In genomic region chr14:25365226-25365800, GRCm38 (mm10) we compare ENCODE assay signal across 10 mouse cellular contexts.
DNase-seq lines count a peak whose midpoint lies in the region; ATAC-seq and TF ChIP-seq lines count a peak whose summit lies in the region.
"Had no signal": no experiment of that assay in that cellular context is flagged by ENCODE, and none has a peak within 500 bp of the region (broad histone marks: within the 10 kb centered on the region; RNA-seq: fewer than 3 reads in every experiment).

No protein-coding gene starts in this region.

- no peak for TF ChIP-seq CTCF in embryonic fibroblast, embryonic 13.5 days (IDR thresholded peaks at IDR 0.05; ENCODE audit: borderline replicate concordance, insufficient read depth, low read length)

- TF ChIP-seq POLR2A in embryonic fibroblast, embryonic 13.5 days (IDR thresholded peaks at IDR 0.05; ENCODE audit: low read depth, low read length), result no peak

- 0 out of 2 replicates have a peak, but pooled peaks cover under 1% of the 10 kb centered on the region for H3K4me1 ChIP-seq in kidney, embryonic 14.5 days (ENCODE audit: control insufficient read depth, insufficient read depth, low read length)
- H3K4me1 ChIP-seq in embryonic fibroblast, embryonic 13.5 days (ENCODE audit: control insufficient read depth, insufficient read depth, low read length), result peaks cover 11% of the 10 kb centered on the region
- peaks cover 36% of the 10 kb centered on the region for H3K4me1 ChIP-seq in heart, embryonic 13.5 days
- H3K4me1 ChIP-seq in hindbrain, embryonic 12.5 days, result peaks cover 5% of the 10 kb centered on the region
- H3K4me1 ChIP-seq: liver, embryonic 15.5 days had no signal

- DNase-seq in kidney, postnatal 25 days, result no peak
- DNase-seq in lung, postnatal 14 days, result peak; percentile 45
- no peak for DNase-seq in embryo, embryonic 9.5 days (ENCODE audit: extremely low spot score)

- no peak overlapping the region for H3K4me3 ChIP-seq in kidney, embryonic 14.5 days (ENCODE audit: low read length)
- no peak overlapping the region for H3K4me3 ChIP-seq in embryonic fibroblast, embryonic 13.5 days (ENCODE audit: insufficient read depth, low read length)
- H3K4me3 ChIP-seq in heart, embryonic 13.5 days, result no peak overlapping the region
- H3K4me3 ChIP-seq in hindbrain, embryonic 12.5 days, result no peak overlapping the region
- H3K4me3 ChIP-seq: liver, embryonic 15.5 days had no signal

- no peak overlapping the region for H3K4me2 ChIP-seq in kidney, embryonic 14.5 days (replicated peaks; ENCODE audit: low read depth, low read length)
- peak overlapping the region; percentile 4; the same call in 1 of the 2 replicates for H3K4me2 ChIP-seq in heart, embryonic 13.5 days
- no peak overlapping the region for H3K4me2 ChIP-seq in hindbrain, embryonic 12.5 days (replicated peaks)
- H3K4me2 ChIP-seq: liver, embryonic 15.5 days had no signal

- no peaks in the 10 kb centered on the region for H3K36me3 ChIP-seq in kidney, embryonic 14.5 days (ENCODE audit: control insufficient read depth, insufficient read depth, low read length)
- peaks cover 5% of the 10 kb centered on the region for H3K36me3 ChIP-seq in heart, embryonic 13.5 days
- H3K36me3 ChIP-seq in hindbrain, embryonic 12.5 days, result peaks cover 6% of the 10 kb centered on the region; the same call in 1 of the 2 replicates
- H3K36me3 ChIP-seq: liver, embryonic 15.5 days had no signal

- H3K9ac ChIP-seq in kidney, embryonic 14.5 days (ENCODE audit: low read depth, low read length), result no peak overlapping the region
- H3K9ac ChIP-seq in heart, embryonic 13.5 days, result 0 out of 2 replicates have a peak overlapping the region, but pooled peaks have one; percentile 33
- H3K9ac ChIP-seq in hindbrain, embryonic 12.5 days, result no peak overlapping the region
- H3K9ac ChIP-seq: liver, embryonic 15.5 days had no signal

- no peaks in the 10 kb centered on the region for H3K27me3 ChIP-seq in kidney, embryonic 14.5 days (ENCODE audit: control insufficient read depth, insufficient read depth, low read length)
- no peaks in the 10 kb centered on the region for H3K27me3 ChIP-seq in heart, embryonic 13.5 days (replicated peaks)
- H3K27me3 ChIP-seq in hindbrain, embryonic 12.5 days, result no peaks in the 10 kb centered on the region
- H3K27me3 ChIP-seq: liver, embryonic 15.5 days had no signal

- whole genome bisulfite sequencing in kidney, embryonic 14.5 days, result 72% methylated on average over 10 of the region's 10 CpGs
- 29% methylated on average over 10 of the region's 10 CpGs for WGBS in heart, embryonic 13.5 days
- WGBS in hindbrain, embryonic 12.5 days, result 87% methylated on average over 10 of the region's 10 CpGs

- H3K9me3 ChIP-seq in kidney, embryonic 14.5 days (ENCODE audit: control insufficient read depth, low read length), result 0 out of 2 replicates have a peak, but pooled peaks cover 3% of the 10 kb centered on the region
- peaks cover 5% of the 10 kb centered on the region; the same call in 1 of the 2 replicates for H3K9me3 ChIP-seq in heart, embryonic 13.5 days
- peaks cover 6% of the 10 kb centered on the region; the same call in 1 of the 2 replicates for H3K9me3 ChIP-seq in hindbrain, embryonic 12.5 days (replicated peaks)
- H3K9me3 ChIP-seq: liver, embryonic 15.5 days had no signal

- no peak overlapping the region for H3K27ac ChIP-seq in kidney, embryonic 14.5 days (ENCODE audit: low read depth, low read length)
- H3K27ac ChIP-seq in embryonic fibroblast, embryonic 13.5 days (ENCODE audit: insufficient read depth, low read length), result peak overlapping the region; percentile 41
- H3K27ac ChIP-seq in heart, embryonic 13.5 days (replicated peaks), result peak overlapping the region; percentile 52
- H3K27ac ChIP-seq in hindbrain, embryonic 12.5 days, result no peak overlapping the region
- H3K27ac ChIP-seq: liver, embryonic 15.5 days had no signal

- ATAC-seq in kidney, embryonic 14.5 days (ENCODE audit: low FRiP score, low TSS enrichment), result 0 out of 2 replicates have a peak, but pooled peaks have one; percentile 43
- 0 out of 2 replicates have a peak, but pooled peaks have one; percentile 15 for ATAC-seq in heart, embryonic 13.5 days (ENCODE audit: extremely low read depth, insufficient number of reproducible peaks, low FRiP score, low TSS enrichment)
- no peak for ATAC-seq in megakaryocyte-erythroid progenitor cell, adult 5-6 weeks (replicated peaks; ENCODE audit: low FRiP score, low TSS enrichment, poor library complexity, severe bottlenecking)
- ATAC-seq in hindbrain, embryonic 12.5 days (ENCODE audit: low FRiP score), result no peak
- ATAC-seq: hindbrain, embryonic 16.5 days had no signal

Comparison
In these comparisons a context has a peak if more than half of its experiments do, and no peak if none do; other contexts are left out.
1. ATAC-seq: peak in kidney, embryonic 14.5 days (single experiment) and heart, embryonic 13.5 days (single experiment); none in megakaryocyte-erythroid progenitor cell, adult 5-6 weeks (single experiment) and hindbrain, embryonic 12.5 days (single experiment).
2. H3K27ac ChIP-seq: peak in embryonic fibroblast, embryonic 13.5 days (single experiment) and heart, embryonic 13.5 days (single experiment); none in kidney, embryonic 14.5 days (single experiment) and hindbrain, embryonic 12.5 days (single experiment).